Mouse (Mus musculus): ENCODE data around the gene Tfdp2. TPM values are rescaled to one million over a fixed set of nuclear protein-coding genes. Genes with fewer than 3 reads are reported as not detected.

Tfdp2 gene
- polyA plus RNA-seq, 1 experiment from 2014 or later: 51.4 TPM

- H3K27ac ChIP-seq: no peak overlapping the region
- H3K4me2 ChIP-seq (ENCODE audit: low read length): no peak overlapping the region
- DNase-seq (ENCODE audit: low spot score) (no peak), ATAC-seq (replicated peaks; ENCODE audit: low FRiP score, low read depth) (no peak)
- H3K9me3 ChIP-seq (replicated peaks; ENCODE audit: low read length): no peaks in the 10 kb centered on the region
- no peaks in the 10 kb centered on the region for H3K27me3 ChIP-seq (ENCODE audit: insufficient read depth, low read length)
- peaks cover 27% of the 10 kb centered on the region; the same call in 1 of the 2 replicates for H3K36me3 ChIP-seq (ENCODE audit: insufficient read depth, low read length)
- no peak overlapping the region for H3K4me3 ChIP-seq (replicated peaks; ENCODE audit: low read depth, low read length)
- H3K9ac ChIP-seq (ENCODE audit: low read depth, low read length): no peak overlapping the region
- WGBS: 87% methylated on average over 3 of the region's 3 CpGs
- H3K4me1 ChIP-seq (replicated peaks; ENCODE audit: insufficient read depth, low read length): no peaks in the 10 kb centered on the region
- no peak for TF ChIP-seq CTCF (IDR thresholded peaks at IDR 0.05; ENCODE audit: low read depth)
Measured at GRCm38 (mm10) chr9:96308816-96309215, 112.7 kb downstream of the Tfdp2 start.

- Histone ChIP-seq H3K4me1 (replicated peaks; ENCODE audit: insufficient read depth, low read length) (no peaks in the 10 kb centered on the region), H3K36me3 (ENCODE audit: insufficient read depth, low read length) (peaks cover 38% of the 10 kb centered on the region; the same call in 1 of the 2 replicates), H3K27me3 (ENCODE audit: insufficient read depth, low read length) (no peaks in the 10 kb centered on the region), H3K4me3 (replicated peaks; ENCODE audit: low read depth, low read length) (no peak overlapping the region), H3K4me2 (ENCODE audit: low read length) (no peak overlapping the region), H3K9me3 (replicated peaks; ENCODE audit: low read length) (no peaks in the 10 kb centered on the region), H3K9ac (ENCODE audit: low read depth, low read length) (no peak overlapping the region), H3K27ac (no peak overlapping the region)
- 94% methylated on average over 3 of the region's 3 CpGs for WGBS
- ATAC-seq (replicated peaks; ENCODE audit: low FRiP score, low read depth) (no peak), DNase-seq (ENCODE audit: low spot score) (no peak)
- TF ChIP-seq CTCF (IDR thresholded peaks at IDR 0.05; ENCODE audit: low read depth): no peak
Measured at GRCm38 (mm10) chr9:96312074-96312473, 116.0 kb downstream of the Tfdp2 start.

- ATAC-seq (replicated peaks; ENCODE audit: low FRiP score, low read depth) (no peak), DNase-seq (ENCODE audit: low spot score) (no peak)
- no peak overlapping the region for H3K27ac ChIP-seq
- WGBS: 93% methylated on average over 5 of the region's 5 CpGs
- no peak overlapping the region for H3K4me3 ChIP-seq (replicated peaks; ENCODE audit: low read depth, low read length)
- no peak overlapping the region for H3K9ac ChIP-seq (ENCODE audit: low read depth, low read length)
- no peak overlapping the region for H3K4me2 ChIP-seq (ENCODE audit: low read length)
- H3K36me3 ChIP-seq (ENCODE audit: insufficient read depth, low read length): 0 out of 2 replicates have a peak, but pooled peaks cover 19% of the 10 kb centered on the region
- TF ChIP-seq CTCF (IDR thresholded peaks at IDR 0.05; ENCODE audit: low read depth): no peak
- H3K4me1 ChIP-seq (replicated peaks; ENCODE audit: insufficient read depth, low read length): no peaks in the 10 kb centered on the region
- no peaks in the 10 kb centered on the region for H3K9me3 ChIP-seq (replicated peaks; ENCODE audit: low read length)
- H3K27me3 ChIP-seq (ENCODE audit: insufficient read depth, low read length): no peaks in the 10 kb centered on the region
Measured at GRCm38 (mm10) chr9:96319333-96319732, 123.3 kb downstream of the Tfdp2 start.

- no peaks in the 10 kb centered on the region for H3K27me3 ChIP-seq (ENCODE audit: insufficient read depth, low read length)
- no peak overlapping the region for H3K9ac ChIP-seq (ENCODE audit: low read depth, low read length)
- H3K4me1 ChIP-seq (replicated peaks; ENCODE audit: insufficient read depth, low read length): no peaks in the 10 kb centered on the region
- 0 out of 2 replicates have a peak, but pooled peaks cover 11% of the 10 kb centered on the region for H3K36me3 ChIP-seq (ENCODE audit: insufficient read depth, low read length)
- no peak for DNase-seq (ENCODE audit: low spot score)
- H3K9me3 ChIP-seq (replicated peaks; ENCODE audit: low read length): no peaks in the 10 kb centered on the region
- WGBS: 69% methylated on average over 6 of the region's 6 CpGs
- TF ChIP-seq CTCF (IDR thresholded peaks at IDR 0.05; ENCODE audit: low read depth): no peak
- no peak overlapping the region for H3K4me3 ChIP-seq (replicated peaks; ENCODE audit: low read depth, low read length)
- no peak for ATAC-seq (replicated peaks; ENCODE audit: low FRiP score, low read depth)
- H3K4me2 ChIP-seq (ENCODE audit: low read length): no peak overlapping the region
- no peak overlapping the region for H3K27ac ChIP-seq
Measured at GRCm38 (mm10) chr9:96320551-96320980, 124.5 kb downstream of the Tfdp2 start.

GRCm38 (mm10) chr9:96322411-96323152, 126.5 kb downstream of the Tfdp2 start:
- no peak overlapping the region for H3K4me3 ChIP-seq (replicated peaks; ENCODE audit: low read depth, low read length)
- DNase-seq (ENCODE audit: low spot score): no peak
- no peaks in the 10 kb centered on the region for H3K9me3 ChIP-seq (replicated peaks; ENCODE audit: low read length)
- 0 out of 2 replicates have a peak, but pooled peaks cover 5% of the 10 kb centered on the region for H3K36me3 ChIP-seq (ENCODE audit: insufficient read depth, low read length)
- WGBS: 89% methylated on average over 15 of the region's 15 CpGs
- H3K27me3 ChIP-seq (ENCODE audit: insufficient read depth, low read length): no peaks in the 10 kb centered on the region
- no peaks in the 10 kb centered on the region for H3K4me1 ChIP-seq (replicated peaks; ENCODE audit: insufficient read depth, low read length)
- H3K4me2 ChIP-seq (ENCODE audit: low read length): no peak overlapping the region
- no peak overlapping the region for H3K9ac ChIP-seq (ENCODE audit: low read depth, low read length)
- ATAC-seq (replicated peaks; ENCODE audit: low FRiP score, low read depth): no peak
- H3K27ac ChIP-seq: no peak overlapping the region
- TF ChIP-seq CTCF (IDR thresholded peaks at IDR 0.05; ENCODE audit: low read depth): no peak

- no peak overlapping the region for H3K27ac ChIP-seq
- no peaks in the 10 kb centered on the region for H3K4me1 ChIP-seq (replicated peaks; ENCODE audit: insufficient read depth, low read length)
- H3K27me3 ChIP-seq (ENCODE audit: insufficient read depth, low read length): no peaks in the 10 kb centered on the region
- no peak overlapping the region for H3K9ac ChIP-seq (ENCODE audit: low read depth, low read length)
- no peak overlapping the region for H3K4me3 ChIP-seq (replicated peaks; ENCODE audit: low read depth, low read length)
- H3K4me2 ChIP-seq (ENCODE audit: low read length): no peak overlapping the region
- TF ChIP-seq CTCF (IDR thresholded peaks at IDR 0.05; ENCODE audit: low read depth): peak; percentile 13; the same call in 1 of the 2 replicates
- no peaks in the 10 kb centered on the region for H3K36me3 ChIP-seq (ENCODE audit: insufficient read depth, low read length)
- no peaks in the 10 kb centered on the region for H3K9me3 ChIP-seq (replicated peaks; ENCODE audit: low read length)
- 65% methylated on average over 4 of the region's 4 CpGs for WGBS
- ATAC-seq (replicated peaks; ENCODE audit: low FRiP score, low read depth): peak; percentile 78
- peak; percentile 19 for DNase-seq (ENCODE audit: low spot score)
Measured at GRCm38 (mm10) chr9:96324502-96324901, 128.4 kb downstream of the Tfdp2 start.

Data from kidney, postnatal 0 days (tissue).